Mouse (Mus musculus) G1E (cell line): ENCODE results near the gene Adra1d.

Source experiments
- CTCF ChIP-seq: IDR thresholded peaks from 2 replicates; pipeline ENCODE4 v1.5.1; 2012; ENCODE audit warnings: low read depth, low read length, inconsistent platforms, mixed read lengths
- GATA1 ChIP-seq: IDR thresholded peaks from 2 replicates; pipeline ENCODE4 v1.6.1; 2012; ENCODE audit warnings: borderline replicate concordance, low read length, inconsistent platforms, mixed read lengths
- GATA2 ChIP-seq: IDR thresholded peaks from 2 replicates; pipeline ENCODE4 v1.6.1; 2012; ENCODE audit warnings: low read depth, low read length, inconsistent platforms, borderline replicate concordance
- POLR2AphosphoS5 ChIP-seq: IDR thresholded peaks from 2 replicates; pipeline ENCODE4 v1.6.1; 2012; ENCODE audit warnings: low read depth, low read length, inconsistent platforms; ENCODE audit not compliant: insufficient replicate concordance
- TAL1 ChIP-seq: conservative IDR thresholded peaks from 2 replicates; pipeline ENCODE4 v1.6.1; 2012; ENCODE audit warnings: low read depth, low read length, inconsistent platforms, mixed read lengths

GRCm38 (mm10) chr2:131520743-131521142 is 41.3 kb downstream of the Adra1d start:
- TF ChIP-seq CTCF: no peak
- TF ChIP-seq POLR2AphosphoS5: no peak
- no peak for TF ChIP-seq GATA1
- TF ChIP-seq TAL1: no peak
- no peak for TF ChIP-seq GATA2
